Mouse (Mus musculus) spleen, adult 2 months (tissue): ENCODE measurements around the gene Wnt9a.

Experiments used
- CTCF ChIP-seq: fragments of 200-500 bp; IDR thresholded peaks from 2 replicates; pipeline ENCODE4 v1.5.1; 2011; ENCODE audit warnings: mild to moderate bottlenecking, inconsistent platforms; ENCODE audit not compliant: insufficient read depth, insufficient read length, insufficient replicate concordance; ENCODE audit errors: extremely low read depth
- POLR2A ChIP-seq: fragments of 200-500 bp; IDR thresholded peaks from 2 replicates; pipeline ENCODE4 v1.6.1; 2011; ENCODE audit warnings: low read depth, low read length, inconsistent platforms

DNA sequence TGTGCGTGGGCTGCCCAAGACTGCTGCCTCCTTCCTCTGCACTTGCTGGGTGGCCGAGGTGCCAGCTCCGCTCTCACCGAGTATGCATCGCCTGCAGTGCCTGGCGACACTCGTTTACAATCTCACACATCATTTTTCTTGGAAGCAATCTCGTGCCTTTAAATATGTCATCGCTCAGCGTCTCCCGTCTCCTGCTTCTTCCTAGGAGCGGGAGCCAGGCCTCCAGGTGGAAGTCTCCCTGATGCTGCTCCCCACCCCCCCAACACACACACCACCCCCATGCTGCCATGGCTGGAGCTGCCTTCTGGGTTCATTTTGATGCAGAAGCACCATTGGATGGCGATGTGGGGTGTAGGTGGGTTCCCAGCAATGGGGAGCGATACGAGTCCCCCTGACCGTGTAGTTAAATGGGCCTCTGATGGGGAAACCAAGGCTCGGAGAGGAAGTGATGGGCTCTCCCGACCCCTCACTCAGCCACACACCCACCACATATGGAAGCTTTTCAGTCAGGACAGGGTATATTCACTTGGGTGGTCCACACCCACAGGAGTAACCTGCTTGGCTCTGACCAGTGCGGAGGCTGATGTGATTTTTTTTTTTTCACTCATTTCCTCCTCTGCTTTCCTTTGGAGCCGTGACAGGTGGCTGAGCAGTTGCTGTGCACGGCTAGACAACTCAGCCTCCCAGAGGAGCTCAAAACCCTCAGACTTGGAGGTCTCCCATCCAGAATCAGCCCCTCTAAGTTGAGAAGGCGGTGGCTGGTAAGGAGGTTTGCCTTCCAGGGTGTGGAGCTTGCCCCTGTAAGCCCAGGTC lies 1.5 kb upstream of the Wnt9a start:
- TF ChIP-seq CTCF (no peak), POLR2A (no peak)
